10 mouse cellular contexts compared by ENCODE assay signal in genomic region chr9:102759581-102760001, GRCm38 (mm10). TPM values are rescaled to one million over a fixed set of nuclear protein-coding genes. Genes with fewer than 3 reads are reported as not detected.
DNase-seq lines count a peak whose midpoint lies in the region; ATAC-seq lines count a peak whose summit lies in the region.
"Had no signal": no experiment of that assay in that cellular context is flagged by ENCODE, and none has a peak within 500 bp of the region (broad histone marks: within the 10 kb centered on the region; RNA-seq: fewer than 3 reads in every experiment).

No protein-coding gene starts in this region.

- no peak overlapping the region for H3K4me3 ChIP-seq in hindbrain, embryonic 12.5 days
- no peak overlapping the region for H3K4me3 ChIP-seq in hindbrain, embryonic 14.5 days (replicated peaks; ENCODE audit: low read length)
- no peak overlapping the region for H3K4me3 ChIP-seq in embryonic facial prominence, embryonic 12.5 days
- H3K4me3 ChIP-seq in liver, embryonic 12.5 days, result no peak overlapping the region

- DNase-seq in hindbrain, embryonic 14.5 days (ENCODE audit: low spot score), result no peak
- peak; percentile 19 for DNase-seq in adipocyte (ENCODE audit: low spot score)
- DNase-seq in frontal cortex, postnatal 10 days (ENCODE audit: low spot score in 2 of 2), result no peak
- no peak for DNase-seq in cerebellum, postnatal 10 days
- DNase-seq: kidney, adult 18-20 months; thymus, postnatal 25 days had no signal

- H3K9me3 ChIP-seq in hindbrain, embryonic 12.5 days (replicated peaks), result no peaks in the 10 kb centered on the region
- H3K9me3 ChIP-seq in hindbrain, embryonic 14.5 days (ENCODE audit: control insufficient read depth, low read length), result no peaks in the 10 kb centered on the region
- no peaks in the 10 kb centered on the region for H3K9me3 ChIP-seq in embryonic facial prominence, embryonic 12.5 days
- no peaks in the 10 kb centered on the region for H3K9me3 ChIP-seq in liver, embryonic 12.5 days (replicated peaks)

- ATAC-seq in hindbrain, embryonic 12.5 days (ENCODE audit: low FRiP score), result no peak
- no peak for ATAC-seq in hindbrain, embryonic 14.5 days (ENCODE audit: low FRiP score)
- no peak for ATAC-seq in embryonic facial prominence, embryonic 12.5 days (ENCODE audit: insufficient number of reproducible peaks, insufficient read depth, low FRiP score, low TSS enrichment)
- ATAC-seq in liver, embryonic 12.5 days, result no peak
- no peak for ATAC-seq in cerebellum, adult (ENCODE audit: insufficient number of reproducible peaks, low FRiP score, low TSS enrichment)

- WGBS in hindbrain, embryonic 12.5 days, result 64% methylated on average over 5 of the region's 5 CpGs
- WGBS in hindbrain, embryonic 14.5 days, result 69% methylated on average over 5 of the region's 5 CpGs
- WGBS in embryonic facial prominence, embryonic 12.5 days, result 48% methylated on average over 5 of the region's 5 CpGs
- 51% methylated on average over 5 of the region's 5 CpGs for WGBS in liver, embryonic 12.5 days (ENCODE audit: insufficient replicate concordance)

- H3K27ac ChIP-seq in hindbrain, embryonic 12.5 days, result peak overlapping the region; percentile 30; the same call in 1 of the 2 replicates
- H3K27ac ChIP-seq in hindbrain, embryonic 14.5 days, result no peak overlapping the region
- peak overlapping the region; percentile 63 for H3K27ac ChIP-seq in embryonic facial prominence, embryonic 12.5 days
- peak overlapping the region; percentile 55; the same call in 1 of the 2 replicates for H3K27ac ChIP-seq in liver, embryonic 12.5 days

- no peaks in the 10 kb centered on the region for H3K27me3 ChIP-seq in hindbrain, embryonic 12.5 days
- no peaks in the 10 kb centered on the region for H3K27me3 ChIP-seq in hindbrain, embryonic 14.5 days (ENCODE audit: control insufficient read depth, insufficient read depth, low read length)
- no peaks in the 10 kb centered on the region for H3K27me3 ChIP-seq in embryonic facial prominence, embryonic 12.5 days
- no peaks in the 10 kb centered on the region for H3K27me3 ChIP-seq in liver, embryonic 12.5 days (replicated peaks)

- H3K4me2 ChIP-seq in hindbrain, embryonic 12.5 days (replicated peaks), result no peak overlapping the region
- no peak overlapping the region for H3K4me2 ChIP-seq in hindbrain, embryonic 14.5 days (replicated peaks)
- H3K4me2 ChIP-seq in embryonic facial prominence, embryonic 12.5 days (replicated peaks), result no peak overlapping the region
- no peak overlapping the region for H3K4me2 ChIP-seq in liver, embryonic 12.5 days

- 0 out of 2 replicates have a peak, but pooled peaks cover 6% of the 10 kb centered on the region for H3K4me1 ChIP-seq in hindbrain, embryonic 12.5 days
- H3K4me1 ChIP-seq in hindbrain, embryonic 14.5 days (replicated peaks; ENCODE audit: control insufficient read depth, insufficient read depth, low read length), result no peaks in the 10 kb centered on the region
- peaks cover 20% of the 10 kb centered on the region for H3K4me1 ChIP-seq in embryonic facial prominence, embryonic 12.5 days
- no peaks in the 10 kb centered on the region for H3K4me1 ChIP-seq in liver, embryonic 12.5 days

- no peaks in the 10 kb centered on the region for H3K36me3 ChIP-seq in hindbrain, embryonic 12.5 days
- H3K36me3 ChIP-seq in hindbrain, embryonic 14.5 days (replicated peaks; ENCODE audit: control insufficient read depth, insufficient read depth), result no peaks in the 10 kb centered on the region
- no peaks in the 10 kb centered on the region for H3K36me3 ChIP-seq in embryonic facial prominence, embryonic 12.5 days
- no peaks in the 10 kb centered on the region for H3K36me3 ChIP-seq in liver, embryonic 12.5 days

- no peak overlapping the region for H3K9ac ChIP-seq in hindbrain, embryonic 12.5 days
- H3K9ac ChIP-seq in hindbrain, embryonic 14.5 days, result no peak overlapping the region
- no peak overlapping the region for H3K9ac ChIP-seq in embryonic facial prominence, embryonic 12.5 days
- no peak overlapping the region for H3K9ac ChIP-seq in liver, embryonic 12.5 days

RNA-seq across cellular contexts. Expression of gene Amotl2, which starts 43.1 kb away (rescaled TPM):
- 109 and 110 TPM in 2 replicates for polyA plus RNA-seq in hindbrain, embryonic 12.5 days (2016; fragmentation: Nextera tagmentation; extraction: Ambion mirVana)
- 54.1 and 56.8 TPM in 2 replicates for polyA plus RNA-seq in hindbrain, embryonic 14.5 days (2014; fragmentation: Nextera tagmentation; extraction: Ambion mirVana)
- polyA plus RNA-seq in embryonic facial prominence, embryonic 12.5 days (2016; fragmentation: Nextera tagmentation; extraction: Ambion mirVana), result 79.5 and 80.6 TPM in 2 replicates
- 10.4 and 11.5 TPM in 2 replicates for polyA plus RNA-seq in liver, embryonic 12.5 days (2016; fragmentation: Nextera tagmentation; extraction: Ambion mirVana)
